Mouse (Mus musculus) testis, adult 2 months (tissue): ENCODE data around the gene Olfr824.

Source experiments
- CTCF ChIP-seq: fragments of 200-500 bp; IDR thresholded peaks from 2 replicates; pipeline ENCODE4 v1.5.1; 2012; ENCODE audit warnings: low read depth, mild to moderate bottlenecking, inconsistent platforms, low read length, moderate library complexity; ENCODE audit not compliant: control insufficient read depth, insufficient read depth, insufficient replicate concordance
- POLR2A ChIP-seq: fragments of 200-500 bp; IDR thresholded peaks from 2 replicates; pipeline ENCODE4 v1.6.1; 2012; ENCODE audit warnings: low read depth, mild to moderate bottlenecking, inconsistent platforms, low read length, moderate library complexity; ENCODE audit not compliant: control insufficient read depth

GRCm38 (mm10) chr10:130092838-130093440, 36.9 kb downstream of the Olfr824 start:
- TF ChIP-seq CTCF (no peak), POLR2A (no peak)
